Mouse (Mus musculus) limb, embryonic 10.5 days (tissue): Measurements from ENCODE around the gene Hsdl1. TPM values are rescaled to one million over a fixed set of nuclear protein-coding genes. Genes with fewer than 3 reads are reported as not detected.

ENCODE experiments used
- DNase-seq: peaks from one replicate; pipeline ENCODE4 v3.0.0-alpha.2; 2017; ENCODE audit warnings: low spot score
- H3K27ac ChIP-seq: fragments of 300-500 bp; sonication (generic); 2 replicates; pipeline ENCODE4 v1.5.1; 2016; ENCODE audit warnings: mild to moderate bottlenecking
- H3K27me3 ChIP-seq: fragments of 300-500 bp; sonication (generic); 2 replicates; pipeline ENCODE4 v1.6.1; 2016; ENCODE audit warnings: low read depth, mild to moderate bottlenecking; ENCODE audit not compliant: poor library complexity, severe bottlenecking
- H3K36me3 ChIP-seq: fragments of 300-500 bp; sonication (generic); 2 replicates; pipeline ENCODE4 v1.6.1; 2016; ENCODE audit warnings: mild to moderate bottlenecking, moderate library complexity
- H3K4me1 ChIP-seq: fragments of 300-500 bp; sonication (generic); 2 replicates; pipeline ENCODE4 v1.6.1; 2016
- H3K4me3 ChIP-seq: fragments of 300-500 bp; sonication (generic); 2 replicates; pipeline ENCODE4 v1.5.1; 2016; ENCODE audit warnings: mild to moderate bottlenecking, moderate library complexity
- H3K9me3 ChIP-seq: fragments of 300-500 bp; sonication (generic); replicated peaks from 2 replicates; pipeline ENCODE4 v1.6.1; 2016; ENCODE audit warnings: mild to moderate bottlenecking
- WGBS: fragments of 180-500 bp; shearing (Covaris S2); methylation state at CpG from one replicate; pipeline ENCODE4 v1.1.7; 2016; 5-methylcytosine and 5-hydroxymethylcytosine counted together
- polyA plus RNA-seq: library from polyadenylated mRNA; unstranded; fragments of >200 nt; fragmentation: Nextera tagmentation; extraction: Ambion mirVana; gene quantifications from 2 replicates; pipeline ENCODE4 v1.2.1, GENCODE M21; 2016

The Hsdl1 gene
- polyA plus RNA-seq = 28.2 and 33.5 TPM in 2 replicates

- peak within 1 kb of the TSS; percentile 88 for H3K27ac ChIP-seq
- H3K4me1 ChIP-seq = peaks cover 24% of the 10 kb centered on the region
- under 1% methylated on average over 97 of the region's 97 CpGs for WGBS
- H3K36me3 ChIP-seq = no peaks in the 10 kb centered on the region
- H3K9me3 ChIP-seq = no peaks in the 10 kb centered on the region
- peaks cover 69% of the 10 kb centered on the region for H3K27me3 ChIP-seq
- DNase-seq = peak; percentile 98
- peak within 1 kb of the TSS; percentile 86 for H3K4me3 ChIP-seq
Observed at GRCm38 (mm10) chr8:119574437-119575365, at the start of gene Hsdl1, which contains the start of gene Dnaaf1. Hsdl1 (minus strand) TSS chr8:119575183. Dnaaf1 (plus strand) TSS chr8:119575235.

- Histone ChIP-seq H3K4me3 (no peak overlapping the region), H3K27ac (no peak overlapping the region), H3K9me3 (no peaks in the 10 kb centered on the region), H3K36me3 (no peaks in the 10 kb centered on the region), H3K27me3 (no peaks in the 10 kb centered on the region), H3K4me1 (peaks cover 37% of the 10 kb centered on the region)
- WGBS = 88% methylated on average over 1 of the region's 1 CpGs
- DNase-seq = no peak
Observed at GRCm38 (mm10) chr8:119623744-119624143, 48.8 kb upstream of the Hsdl1 start.

GRCm38 (mm10) chr8:119623061-119623460 lies 48.1 kb upstream of the Hsdl1 start:
- H3K27ac ChIP-seq = no peak overlapping the region
- H3K4me3 ChIP-seq = no peak overlapping the region
- no peaks in the 10 kb centered on the region for H3K9me3 ChIP-seq
- peaks cover 33% of the 10 kb centered on the region for H3K4me1 ChIP-seq
- H3K36me3 ChIP-seq = no peaks in the 10 kb centered on the region
- no peak for DNase-seq
- WGBS = 86% methylated on average over 8 of the region's 8 CpGs
- H3K27me3 ChIP-seq = no peaks in the 10 kb centered on the region

- H3K4me3 ChIP-seq = no peak overlapping the region
- no peak overlapping the region for H3K27ac ChIP-seq
- no peak for DNase-seq
- H3K9me3 ChIP-seq = no peaks in the 10 kb centered on the region
- no peaks in the 10 kb centered on the region for H3K27me3 ChIP-seq
- 34% methylated on average over 4 of the region's 4 CpGs for WGBS
- H3K4me1 ChIP-seq = peaks cover 28% of the 10 kb centered on the region
- H3K36me3 ChIP-seq = no peaks in the 10 kb centered on the region
Observed at GRCm38 (mm10) chr8:119622555-119622954, 47.6 kb upstream of the Hsdl1 start.

GRCm38 (mm10) chr8:119620848-119621465 lies 46.0 kb upstream of the Hsdl1 start:
- H3K27ac ChIP-seq = no peak overlapping the region
- no peak overlapping the region for H3K4me3 ChIP-seq
- peaks cover 23% of the 10 kb centered on the region for H3K4me1 ChIP-seq
- no peaks in the 10 kb centered on the region for H3K9me3 ChIP-seq
- H3K27me3 ChIP-seq = no peaks in the 10 kb centered on the region; the same call in 1 of the 2 replicates
- 89% methylated on average over 14 of the region's 14 CpGs for WGBS
- no peaks in the 10 kb centered on the region for H3K36me3 ChIP-seq
- DNase-seq = no peak

GRCm38 (mm10) chr8:119620116-119620840 lies 45.3 kb upstream of the Hsdl1 start:
- Histone ChIP-seq H3K4me1 (peaks cover 24% of the 10 kb centered on the region), H3K27ac (no peak overlapping the region), H3K36me3 (no peaks in the 10 kb centered on the region), H3K27me3 (no peaks in the 10 kb centered on the region; the same call in 1 of the 2 replicates), H3K4me3 (no peak overlapping the region), H3K9me3 (no peaks in the 10 kb centered on the region)
- DNase-seq = no peak
- WGBS = 74% methylated on average over 6 of the region's 6 CpGs

- WGBS = 63% methylated on average over 5 of the region's 5 CpGs
- H3K27ac ChIP-seq = no peak overlapping the region
- DNase-seq = no peak
- H3K36me3 ChIP-seq = no peaks in the 10 kb centered on the region
- H3K4me1 ChIP-seq = peaks cover 25% of the 10 kb centered on the region
- no peak overlapping the region for H3K4me3 ChIP-seq
- H3K9me3 ChIP-seq = no peaks in the 10 kb centered on the region
- no peaks in the 10 kb centered on the region; the same call in 1 of the 2 replicates for H3K27me3 ChIP-seq
Observed at GRCm38 (mm10) chr8:119618887-119619286, 43.9 kb upstream of the Hsdl1 start.

- peaks cover 27% of the 10 kb centered on the region for H3K4me1 ChIP-seq
- DNase-seq = no peak
- H3K36me3 ChIP-seq = no peaks in the 10 kb centered on the region
- 98% methylated on average over 5 of the region's 5 CpGs for WGBS
- H3K4me3 ChIP-seq = no peak overlapping the region
- no peaks in the 10 kb centered on the region; the same call in 1 of the 2 replicates for H3K27me3 ChIP-seq
- H3K9me3 ChIP-seq = no peaks in the 10 kb centered on the region
- H3K27ac ChIP-seq = no peak overlapping the region
Observed at GRCm38 (mm10) chr8:119617586-119617985, 42.6 kb upstream of the Hsdl1 start.

- H3K27ac ChIP-seq = no peak overlapping the region
- 88% methylated on average over 4 of the region's 4 CpGs for WGBS
- no peak overlapping the region for H3K4me3 ChIP-seq
- H3K36me3 ChIP-seq = no peaks in the 10 kb centered on the region
- no peaks in the 10 kb centered on the region; the same call in 1 of the 2 replicates for H3K27me3 ChIP-seq
- peaks cover 22% of the 10 kb centered on the region for H3K4me1 ChIP-seq
- no peaks in the 10 kb centered on the region for H3K9me3 ChIP-seq
- no peak for DNase-seq
Observed at GRCm38 (mm10) chr8:119616811-119617210, 41.8 kb upstream of the Hsdl1 start.

GRCm38 (mm10) chr8:119616358-119616757 lies 41.4 kb upstream of the Hsdl1 start:
- Histone ChIP-seq H3K36me3 (no peaks in the 10 kb centered on the region), H3K27ac (no peak overlapping the region), H3K4me3 (no peak overlapping the region), H3K9me3 (no peaks in the 10 kb centered on the region), H3K27me3 (no peaks in the 10 kb centered on the region; the same call in 1 of the 2 replicates), H3K4me1 (peaks cover 20% of the 10 kb centered on the region)
- DNase-seq = no peak
- WGBS = 72% methylated on average over 7 of the region's 7 CpGs

GRCm38 (mm10) chr8:119615096-119615495 lies 40.1 kb upstream of the Hsdl1 start:
- Histone ChIP-seq H3K36me3 (no peaks in the 10 kb centered on the region), H3K9me3 (no peaks in the 10 kb centered on the region), H3K4me3 (no peak overlapping the region), H3K27ac (no peak overlapping the region), H3K4me1 (peaks cover 14% of the 10 kb centered on the region; the same call in 1 of the 2 replicates), H3K27me3 (no peaks in the 10 kb centered on the region; the same call in 1 of the 2 replicates)
- 74% methylated on average over 14 of the region's 14 CpGs for WGBS
- no peak for DNase-seq

GRCm38 (mm10) chr8:119612471-119612870 lies 37.5 kb upstream of the Hsdl1 start, which contains the start of gene Adad2:
Adad2 (plus strand) TSS chr8:119612747.
- 77% methylated on average over 26 of the region's 26 CpGs for WGBS
- Histone ChIP-seq H3K27ac (no peak within 1 kb of the TSS), H3K4me3 (no peak within 1 kb of the TSS), H3K9me3 (no peaks in the 10 kb centered on the region), H3K27me3 (no peaks in the 10 kb centered on the region; the same call in 1 of the 2 replicates), H3K4me1 (0 out of 2 replicates have a peak, but pooled peaks cover 12% of the 10 kb centered on the region), H3K36me3 (no peaks in the 10 kb centered on the region)
- no peak for DNase-seq
